Mouse (Mus musculus) kidney, adult 8-10 months (tissue): ENCODE results near the gene Camk2d.

Source experiments
- DNase-seq, 2 experiments: peaks; one replicate each; pipeline ENCODE4 v3.0.0; 2022

Gene Camk2d

DNA sequence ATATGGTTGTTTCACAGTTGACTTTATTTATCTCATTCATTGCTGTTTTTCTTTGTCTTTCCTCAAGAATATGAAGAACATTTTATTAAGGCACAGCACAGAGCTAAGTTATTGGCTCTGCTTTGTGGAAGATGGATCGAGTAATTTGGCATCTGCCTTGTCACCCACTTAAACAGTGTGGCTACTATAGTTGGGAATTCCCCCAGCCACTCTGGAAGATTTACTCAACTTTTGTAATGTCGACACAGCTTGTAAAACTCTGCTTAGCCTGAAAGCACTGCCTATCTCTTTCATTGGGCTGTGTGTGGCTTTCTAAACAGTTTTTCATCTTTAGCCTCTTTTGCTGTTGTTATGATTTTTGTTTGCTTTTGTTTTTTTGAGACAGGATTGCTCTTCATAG lies 56.3 kb downstream of the Camk2d start:
- DNase-seq = no peak

DNA sequence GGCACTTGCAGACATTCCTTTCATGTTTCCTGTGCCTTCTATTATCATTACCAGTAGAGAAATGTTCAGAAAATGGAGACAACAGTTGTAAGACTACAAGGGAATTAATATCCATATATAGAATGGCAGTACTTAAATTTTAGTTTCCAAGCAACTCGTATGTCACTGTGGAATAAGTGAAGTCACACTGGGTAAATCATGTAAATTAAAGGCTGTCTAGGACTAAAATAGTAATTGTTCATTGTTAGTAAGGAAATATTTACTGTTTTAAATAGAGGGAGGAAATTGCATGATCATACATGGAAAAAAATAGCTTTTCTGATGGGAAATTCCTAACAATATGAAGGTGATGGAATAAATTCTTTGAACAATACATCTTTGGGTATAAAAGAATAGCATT lies 57.0 kb downstream of the Camk2d start:
- DNase-seq = no peak

DNA sequence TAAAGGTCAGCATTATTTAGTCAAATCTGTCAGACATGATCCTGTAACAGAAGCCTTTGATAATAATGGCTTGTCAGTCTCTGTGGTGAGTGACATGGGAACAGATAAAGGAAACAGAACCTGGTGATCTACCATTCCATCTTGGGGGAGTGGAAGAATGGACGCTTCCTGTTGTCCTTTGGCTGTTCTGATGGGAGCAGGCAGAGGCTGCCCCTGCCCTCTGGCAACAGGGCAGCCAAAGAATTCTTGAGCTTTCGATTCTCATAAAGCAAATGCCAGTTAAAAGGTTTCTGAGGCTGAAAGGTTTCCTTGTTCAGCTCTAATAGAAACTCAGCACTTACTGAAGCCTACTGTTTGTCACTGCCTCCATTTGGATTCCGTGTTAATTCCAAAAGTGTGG lies 60.1 kb downstream of the Camk2d start:
- no peak for DNase-seq

DNA sequence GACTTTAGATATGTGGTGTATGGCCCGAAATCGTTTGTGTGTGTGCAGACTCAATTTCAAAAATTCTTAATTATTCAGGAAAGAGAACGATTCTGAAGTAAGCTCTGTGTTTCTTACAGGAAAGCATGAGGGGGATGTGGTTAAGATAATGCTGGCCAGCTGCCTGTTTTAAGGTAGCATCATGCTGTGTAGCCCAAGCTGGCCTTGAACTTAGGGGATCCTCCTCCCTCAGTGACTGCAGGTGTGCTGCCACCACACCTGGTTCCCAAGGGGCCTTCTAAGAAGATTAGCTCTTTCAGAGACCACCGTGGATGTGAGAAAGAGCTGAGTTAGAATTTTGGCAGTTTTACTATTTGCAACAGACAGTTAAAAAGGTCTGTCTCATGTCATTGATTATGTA lies 61.8 kb downstream of the Camk2d start:
- no peak for DNase-seq

DNA sequence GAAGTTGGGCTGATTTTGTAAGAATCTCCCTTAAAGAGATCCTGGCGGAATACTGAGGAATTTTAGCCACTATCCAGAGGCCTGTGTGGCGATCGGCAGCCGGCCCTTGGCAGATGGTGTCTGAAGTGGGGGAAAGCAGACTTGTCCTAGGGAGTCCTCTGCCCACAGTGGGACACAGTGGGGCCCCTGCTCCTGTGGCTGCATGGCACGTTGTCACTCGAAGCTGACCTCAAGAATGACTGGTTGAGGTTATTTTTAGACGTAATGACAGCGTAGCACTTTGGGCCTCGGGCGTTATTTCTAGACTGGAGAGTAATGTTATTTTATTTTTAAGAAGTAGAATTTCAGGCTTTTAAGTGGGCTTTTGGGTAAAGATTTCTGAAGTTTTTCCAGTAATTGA lies 62.7 kb downstream of the Camk2d start:
- no peak for DNase-seq

DNA sequence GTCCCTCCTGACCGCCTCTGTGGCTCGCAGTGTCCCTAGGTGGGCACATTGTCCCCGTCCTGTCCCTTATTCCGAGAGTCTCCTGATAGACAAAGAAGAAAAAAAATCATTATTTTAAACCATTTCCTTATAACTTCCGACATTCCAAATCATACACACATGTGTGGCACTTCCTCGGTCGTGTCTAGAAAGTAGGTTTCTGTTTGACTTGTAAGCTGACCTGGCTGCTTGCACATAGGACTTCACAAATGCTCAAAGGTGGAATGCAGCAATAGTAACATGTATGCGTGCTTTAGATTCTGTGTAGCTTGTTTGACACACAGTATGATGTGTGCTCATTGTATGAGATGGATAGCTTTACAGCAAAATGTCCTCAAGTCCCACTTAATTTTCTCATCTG lies 63.1 kb downstream of the Camk2d start:
- DNase-seq = no peak

DNA sequence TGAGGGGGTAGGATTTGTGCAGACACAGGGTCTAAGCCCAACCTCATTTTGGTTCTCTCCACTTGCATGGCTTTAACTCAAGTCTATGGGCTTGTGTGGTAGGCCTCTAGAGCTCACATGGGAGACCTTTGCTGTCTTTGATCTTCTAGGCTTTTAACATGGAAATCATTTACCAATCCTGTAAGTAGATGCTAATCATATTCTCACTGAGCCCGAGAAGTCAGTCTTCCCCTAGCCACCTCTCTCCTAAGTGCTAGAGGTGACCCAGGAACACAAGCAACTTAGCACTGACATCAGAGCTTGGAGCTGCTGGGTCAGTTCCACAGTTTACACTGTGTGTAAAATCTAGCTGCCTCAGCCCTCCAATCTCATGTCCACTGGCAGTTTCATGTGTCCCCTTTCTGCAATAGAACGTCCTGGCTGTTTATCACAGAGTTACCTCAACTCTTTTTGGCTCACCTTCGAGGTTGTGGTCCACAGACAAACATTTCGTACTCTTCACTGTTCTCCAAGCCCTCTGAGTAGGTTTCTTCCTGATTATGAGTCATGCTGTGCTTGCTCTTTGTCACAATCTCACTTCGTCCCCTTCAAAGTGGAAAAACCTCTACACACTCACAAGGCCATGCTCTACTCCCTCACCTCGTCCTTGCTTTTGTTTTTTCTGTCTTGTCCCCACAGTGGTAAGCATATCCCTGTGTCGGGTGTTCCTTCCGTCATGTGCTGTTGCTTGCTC lies 63.9 kb downstream of the Camk2d start:
- peak in 1 of 2 experiments; percentile 64 for DNase-seq

DNA sequence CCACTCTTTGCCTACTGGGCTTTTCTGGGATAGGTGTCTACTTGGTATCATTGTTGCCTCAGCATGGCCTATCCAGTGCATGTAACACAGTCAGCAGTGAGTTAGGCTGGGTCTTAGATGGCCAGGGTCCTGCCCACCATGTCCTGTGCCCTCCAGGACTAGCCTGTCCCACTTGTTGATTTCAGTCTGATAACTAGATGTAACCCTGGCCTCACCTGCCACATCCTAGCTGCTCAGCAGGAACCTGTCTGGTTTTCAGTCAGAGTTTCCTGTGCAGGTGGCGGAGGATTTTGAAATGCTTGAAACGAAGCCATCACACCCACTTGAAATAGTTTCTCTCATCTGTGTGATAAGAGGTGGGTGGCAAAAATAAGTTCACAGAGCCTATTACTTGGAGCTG lies 64.5 kb downstream of the Camk2d start:
- DNase-seq = no peak

DNA sequence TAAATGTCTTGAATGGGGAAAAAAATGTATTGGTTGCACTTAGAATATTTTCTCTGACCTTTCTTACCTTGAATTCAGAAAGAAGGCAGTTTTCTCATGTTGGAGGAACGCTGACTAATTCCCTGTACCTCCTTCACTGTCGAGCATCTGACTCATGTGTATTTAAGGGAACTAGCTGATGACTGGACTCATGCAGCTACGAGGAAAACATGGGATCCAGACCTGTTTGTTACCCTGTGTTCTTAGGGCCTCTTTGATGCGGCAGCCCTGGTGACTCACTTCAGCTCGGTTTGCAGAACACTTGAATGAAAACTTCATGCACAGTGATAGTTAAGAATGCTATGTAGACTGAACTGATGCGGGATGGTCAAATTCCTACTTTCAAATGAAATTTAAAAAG lies 64.9 kb downstream of the Camk2d start:
- DNase-seq = no peak

DNA sequence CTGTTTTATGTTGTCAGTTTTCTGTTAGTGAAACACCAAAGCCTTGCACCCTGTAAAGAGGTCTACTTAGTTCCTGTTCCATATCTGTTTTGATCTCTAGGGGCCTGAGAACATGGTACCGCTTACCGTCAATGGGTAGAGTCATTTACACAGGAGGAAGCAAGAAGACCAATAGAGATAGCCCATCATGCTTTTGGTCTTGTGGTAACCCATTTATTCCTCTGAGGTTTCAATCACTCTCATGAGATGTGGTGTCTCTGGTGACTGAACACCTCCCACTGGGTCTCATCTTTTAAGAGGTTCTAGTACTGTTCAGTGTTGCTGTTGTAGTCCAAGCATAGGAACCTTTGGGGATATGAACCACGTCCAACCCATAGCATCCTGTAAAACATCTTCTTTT lies 65.8 kb downstream of the Camk2d start:
- DNase-seq = no peak

DNA sequence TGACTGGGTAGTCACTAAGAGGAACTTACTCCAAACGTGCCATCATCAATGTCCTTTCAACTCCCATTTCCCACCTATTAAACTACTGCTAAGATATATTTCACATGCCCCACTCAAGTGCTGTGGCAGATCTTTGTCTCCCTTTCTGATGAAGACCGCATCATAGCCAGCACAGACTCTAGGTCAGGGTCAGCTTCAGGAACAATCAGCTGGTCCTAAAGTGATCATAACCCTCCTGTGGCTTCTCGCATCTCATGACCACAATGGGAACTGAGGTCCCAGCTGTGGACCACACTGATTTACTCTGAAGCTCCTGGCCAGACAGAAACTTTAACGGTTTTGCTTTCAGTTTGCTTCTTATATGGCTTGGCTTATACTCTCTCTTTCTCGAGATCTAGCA lies 67.3 kb downstream of the Camk2d start:
- DNase-seq = no peak

DNA sequence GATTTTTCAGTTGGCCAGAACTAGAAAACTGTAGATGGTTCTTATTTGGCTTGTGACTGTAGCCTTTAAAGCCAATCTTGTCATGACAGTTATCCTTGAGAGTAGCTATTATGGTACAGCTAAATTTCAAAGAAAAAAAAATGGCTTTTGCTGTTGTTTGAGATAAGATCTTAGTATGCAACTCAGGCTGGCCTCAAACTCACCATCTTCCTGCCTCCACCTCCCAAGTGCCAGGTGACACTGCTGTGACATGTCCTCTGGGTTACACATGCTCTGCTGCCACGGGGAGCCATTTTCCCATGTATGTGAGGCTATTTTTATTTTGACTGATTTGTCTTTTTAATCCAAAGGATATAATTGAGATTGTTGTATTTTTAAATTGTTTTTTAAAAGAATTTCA lies 69.8 kb downstream of the Camk2d start:
- DNase-seq = no peak

DNA sequence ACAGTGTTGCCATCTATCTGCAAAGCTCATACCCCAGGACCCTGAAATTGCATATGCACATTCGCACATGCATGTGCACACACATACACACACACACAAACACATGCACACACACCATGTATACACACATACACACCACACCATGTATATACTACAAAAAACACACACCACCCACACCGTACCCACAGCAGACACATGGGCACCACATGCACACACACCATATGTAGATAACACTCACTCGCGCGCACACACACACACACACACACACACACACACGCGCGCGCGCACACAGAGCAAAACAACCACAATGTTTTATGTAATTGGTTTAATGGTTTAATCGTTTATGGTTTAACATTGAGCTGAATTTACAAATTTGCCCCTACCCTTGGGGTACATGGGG lies 70.9 kb downstream of the Camk2d start:
- no peak for DNase-seq

DNA sequence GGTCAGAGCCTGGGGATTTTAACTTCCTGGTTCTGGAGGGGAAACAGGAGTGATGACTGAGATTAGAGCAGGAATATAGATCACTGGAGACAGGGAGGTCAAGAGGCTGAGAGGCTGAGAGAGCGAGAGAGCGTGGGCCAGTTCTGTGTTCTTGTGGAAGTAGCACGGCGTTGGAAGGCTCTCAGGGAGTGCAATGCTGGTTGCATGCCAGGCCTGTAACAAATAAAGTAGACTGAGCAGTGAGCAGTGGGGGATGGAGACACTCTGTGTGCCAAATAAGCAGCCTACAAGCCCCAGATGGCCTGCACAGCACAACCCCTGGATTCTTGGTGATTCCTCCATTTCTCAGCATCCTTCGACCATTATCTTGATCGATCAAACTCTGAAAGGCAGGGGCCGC lies 71.3 kb downstream of the Camk2d start:
- peak; percentile 53 to 59 for DNase-seq

DNA sequence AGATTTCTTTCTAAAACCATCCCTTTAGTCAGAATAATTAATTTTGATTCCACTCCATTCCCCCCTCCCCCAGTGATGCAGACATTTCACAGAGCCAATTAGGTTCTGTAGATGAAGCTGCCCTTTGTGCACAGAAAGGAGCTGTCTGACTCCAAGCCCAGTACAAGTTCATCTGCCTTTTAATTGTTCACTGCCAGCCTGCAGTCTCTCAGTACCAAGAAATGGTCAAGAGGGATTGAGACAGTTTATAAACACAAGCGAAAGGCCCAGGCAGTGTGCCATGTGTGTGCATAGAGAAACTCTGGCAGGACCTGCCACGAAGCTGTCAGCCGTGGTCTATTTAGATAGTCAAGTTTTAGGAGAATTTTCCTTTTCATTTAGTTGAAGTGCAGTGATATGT lies 72.0 kb downstream of the Camk2d start:
- no peak for DNase-seq

DNA sequence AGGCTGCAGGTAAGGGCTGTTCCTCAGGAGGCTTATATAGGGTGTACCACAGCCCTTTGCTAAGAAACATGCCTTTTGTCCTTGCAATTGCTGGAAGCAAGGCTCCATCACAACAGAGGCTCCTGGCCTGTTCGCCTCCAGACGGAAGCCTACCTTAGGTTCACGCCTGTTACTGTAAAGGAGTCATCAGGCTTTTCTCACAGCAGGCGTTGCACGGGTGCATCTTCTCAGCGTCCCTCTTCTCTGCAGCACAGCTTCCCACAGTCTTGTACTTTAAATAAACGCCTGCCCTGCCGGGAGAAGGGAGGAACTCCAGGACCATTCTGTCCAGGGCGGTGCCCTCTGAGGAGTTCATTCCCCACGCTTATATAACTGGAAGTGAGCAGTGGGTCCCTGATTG lies 72.6 kb downstream of the Camk2d start:
- no peak for DNase-seq

DNA sequence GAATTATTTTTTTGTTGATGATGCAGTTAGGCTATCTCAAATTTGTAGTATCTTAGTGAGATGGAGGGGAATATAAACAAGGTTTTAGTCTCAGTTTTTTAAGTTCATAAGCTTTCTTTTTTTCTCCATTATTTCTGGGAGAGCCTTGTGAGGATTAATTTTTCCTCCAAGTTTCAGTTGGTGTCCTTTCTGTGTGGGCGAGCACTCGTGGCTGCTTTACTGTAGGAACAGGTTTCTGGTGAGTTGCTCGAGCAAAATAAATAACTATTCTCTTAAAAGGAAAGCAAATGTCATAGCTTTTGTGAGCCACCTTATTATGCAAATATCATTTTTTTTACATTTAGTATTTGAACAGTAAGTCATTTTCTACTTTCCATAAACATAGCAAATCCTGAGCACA lies 74.3 kb downstream of the Camk2d start:
- DNase-seq = no peak

DNA sequence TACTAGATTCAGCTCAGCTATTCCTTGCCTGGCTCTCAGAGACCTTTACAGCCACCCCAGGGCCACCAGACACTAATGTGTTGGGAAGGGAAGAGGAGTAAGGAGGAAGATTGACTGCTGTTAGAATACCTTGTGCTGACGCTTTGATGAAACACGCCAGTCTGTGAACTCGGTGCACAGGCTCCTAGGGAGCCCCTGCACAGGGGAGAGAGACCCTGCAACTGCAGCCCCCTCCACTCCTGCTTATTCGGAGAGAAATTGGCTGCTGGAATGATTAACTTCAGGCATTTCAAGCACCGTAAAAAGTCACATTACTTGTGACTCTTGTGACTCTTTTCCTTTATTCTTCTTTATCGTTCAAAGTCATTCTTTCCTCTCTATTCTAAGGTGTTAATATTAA lies 75.2 kb downstream of the Camk2d start:
- DNase-seq = no peak

DNA sequence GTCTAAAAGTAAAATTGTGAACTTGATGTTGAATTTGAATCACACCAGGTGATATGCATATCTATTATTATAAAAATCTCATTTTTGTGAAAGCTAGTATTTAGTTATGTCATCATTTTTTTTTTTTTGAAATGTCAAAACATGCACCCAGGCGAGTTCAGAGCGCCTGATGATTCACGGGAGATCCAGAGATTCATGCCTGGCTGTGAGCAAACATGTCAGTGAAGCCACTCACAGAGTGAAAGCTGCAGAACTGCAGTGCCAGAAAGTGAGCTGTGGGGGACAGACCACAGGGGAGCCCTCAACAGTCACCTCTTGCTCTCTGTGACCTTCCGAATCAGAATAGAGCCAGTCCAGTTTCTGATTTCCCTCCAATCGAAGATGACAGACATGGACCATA lies 84.9 kb downstream of the Camk2d start:
- DNase-seq = no peak

DNA sequence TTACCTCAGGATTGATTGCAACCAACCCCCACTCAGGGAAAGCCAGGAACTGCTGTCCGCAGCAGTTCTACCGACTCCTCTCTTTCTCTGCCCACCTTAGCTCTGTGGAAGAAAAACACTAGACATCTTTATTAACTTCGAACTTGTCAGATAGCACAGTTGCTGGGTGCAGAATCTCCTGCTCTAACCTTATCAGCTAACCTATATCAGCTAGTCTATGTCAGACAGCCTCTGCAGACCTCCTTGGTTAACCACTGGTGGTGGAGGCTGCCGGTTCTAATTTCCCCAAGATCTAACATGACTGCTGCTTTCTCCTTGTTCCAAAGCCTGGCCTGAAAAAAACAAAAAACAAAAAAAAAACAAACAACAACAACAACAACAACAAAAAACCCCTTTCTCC lies 85.9 kb downstream of the Camk2d start:
- DNase-seq = no peak

DNA sequence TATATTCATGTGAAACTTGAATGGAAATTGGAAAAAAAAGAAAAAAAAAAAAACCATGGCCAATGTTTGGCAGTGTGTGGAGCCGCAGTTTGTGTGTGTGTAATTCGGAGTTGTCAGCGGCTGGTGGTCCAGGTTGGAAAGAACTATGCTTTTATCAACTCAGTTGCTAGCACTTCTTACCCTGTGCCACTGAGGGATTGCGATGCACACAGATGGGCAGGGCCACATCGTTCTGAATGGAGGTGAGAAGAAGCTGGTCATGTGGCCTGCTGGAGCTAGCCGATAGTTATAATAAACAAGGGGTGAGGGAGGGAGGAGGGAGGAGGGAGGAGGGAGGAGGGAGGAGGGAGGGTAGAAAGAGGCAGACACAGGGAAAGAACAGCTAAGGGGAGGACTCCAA lies 89.3 kb downstream of the Camk2d start:
- DNase-seq = no peak

DNA sequence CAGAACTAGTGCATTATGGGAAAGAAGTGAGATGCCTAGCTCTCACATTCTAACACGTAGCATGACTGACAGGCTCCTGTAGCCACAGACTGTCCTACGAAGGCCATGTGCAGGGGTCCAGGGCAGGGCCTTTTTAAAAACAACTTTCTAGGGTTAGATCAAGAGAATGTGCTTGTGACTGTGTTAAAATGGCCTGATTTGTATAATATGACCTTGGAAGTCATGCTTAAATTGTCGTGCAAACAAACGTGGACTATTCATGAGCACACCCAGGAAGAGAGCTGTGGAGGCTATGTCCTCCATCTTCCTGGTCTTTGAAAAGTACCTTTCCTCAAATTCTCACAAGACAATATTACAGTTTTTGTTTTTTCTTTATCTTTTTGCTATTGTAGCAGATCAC lies 91.0 kb downstream of the Camk2d start:
- DNase-seq = no peak

DNA sequence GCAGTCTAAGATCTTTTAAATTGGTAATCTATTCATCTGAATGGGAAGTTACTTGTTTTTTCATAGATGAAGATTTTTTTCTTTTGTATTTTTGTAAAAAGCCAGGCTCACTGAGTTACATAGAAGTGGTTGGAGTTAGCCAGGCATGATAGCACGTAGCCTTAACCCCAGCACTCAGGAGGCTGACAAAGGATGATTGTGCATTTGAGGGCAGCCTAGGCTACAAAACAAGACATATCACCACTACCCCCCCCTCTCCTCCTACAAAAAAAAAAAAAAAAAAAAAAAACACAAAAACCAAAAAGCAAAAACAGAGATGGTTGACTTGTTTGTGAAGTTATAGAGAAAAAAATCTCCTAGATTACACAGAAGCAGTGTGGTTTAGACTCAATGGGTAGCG lies 92.4 kb downstream of the Camk2d start:
- DNase-seq = no peak

DNA sequence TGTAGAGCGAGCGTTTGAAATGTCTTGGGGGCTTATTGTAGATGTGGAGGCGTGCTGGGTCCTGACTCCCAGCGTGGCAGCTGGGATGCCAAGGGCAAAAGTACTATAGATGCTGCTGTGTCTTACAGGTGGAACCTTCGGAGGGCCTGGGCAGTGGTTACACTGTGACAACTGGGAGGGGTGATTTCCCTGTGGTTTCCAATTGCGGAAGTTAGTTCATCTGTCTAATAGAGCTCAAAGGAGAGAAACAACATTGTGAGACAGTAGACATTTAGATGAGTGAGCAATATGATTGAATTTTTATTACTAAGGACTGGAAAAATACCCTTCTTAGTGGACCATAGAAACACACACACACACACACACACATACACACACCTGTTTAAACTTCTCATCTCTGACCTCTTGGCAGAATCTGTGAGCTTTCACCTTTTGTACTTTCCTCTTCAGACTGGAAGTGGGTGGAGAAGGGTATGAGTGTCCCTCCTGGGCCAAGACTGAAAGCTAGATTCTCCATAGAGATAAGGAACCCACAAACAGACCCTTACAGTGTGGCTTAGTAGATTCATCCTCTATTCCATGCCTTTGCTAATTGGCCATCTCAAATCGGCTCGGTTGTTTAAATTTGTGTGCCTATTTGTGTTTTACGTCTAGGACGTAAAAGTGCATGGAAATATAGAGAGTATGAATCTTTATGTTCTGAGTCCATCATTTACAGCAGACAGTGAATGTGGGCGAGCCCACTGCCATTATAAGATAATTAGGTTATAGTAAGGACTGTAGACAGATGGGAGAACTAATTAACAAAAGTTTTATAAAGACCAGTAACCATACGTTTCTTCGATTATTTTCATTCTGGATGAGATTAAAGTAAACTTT lies 94.8 kb downstream of the Camk2d start:
- DNase-seq = no peak

DNA sequence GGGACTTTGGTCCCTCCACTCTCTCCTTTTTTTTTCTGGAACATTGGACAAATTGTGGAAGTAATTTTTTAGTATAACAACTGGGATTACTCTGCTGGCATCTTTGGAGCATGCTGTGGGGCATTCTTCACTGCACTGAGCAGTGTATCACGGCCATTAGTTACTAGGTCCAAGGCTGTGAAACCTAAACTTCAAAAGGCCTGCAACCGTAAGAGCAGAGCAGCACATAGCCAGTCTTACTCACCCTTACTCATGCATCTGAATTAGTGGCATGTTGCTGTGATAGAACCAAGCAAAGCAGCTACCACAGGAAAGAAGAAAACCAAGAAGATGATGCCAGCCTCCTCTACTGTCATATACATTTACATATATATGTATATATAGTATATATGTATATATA lies 95.5 kb downstream of the Camk2d start:
- DNase-seq = no peak
